Mouse (Mus musculus): Measurements from ENCODE around the gene Tbcb. TPM values are rescaled to one million over a fixed set of nuclear protein-coding genes. Genes with fewer than 3 reads are reported as not detected.
"Not testable (repeated sequence)": the region's sequence is repeated elsewhere in the genome, so short reads cannot be mapped to it uniquely, and the experiment has no call there.

Tbcb gene
- total RNA-seq (2014; fragmentation: Nextera tagmentation), result 86.4 and 117 TPM in 2 replicates
- 26.2 and 49.4 TPM in 2 replicates for total RNA-seq (2017)

DNA sequence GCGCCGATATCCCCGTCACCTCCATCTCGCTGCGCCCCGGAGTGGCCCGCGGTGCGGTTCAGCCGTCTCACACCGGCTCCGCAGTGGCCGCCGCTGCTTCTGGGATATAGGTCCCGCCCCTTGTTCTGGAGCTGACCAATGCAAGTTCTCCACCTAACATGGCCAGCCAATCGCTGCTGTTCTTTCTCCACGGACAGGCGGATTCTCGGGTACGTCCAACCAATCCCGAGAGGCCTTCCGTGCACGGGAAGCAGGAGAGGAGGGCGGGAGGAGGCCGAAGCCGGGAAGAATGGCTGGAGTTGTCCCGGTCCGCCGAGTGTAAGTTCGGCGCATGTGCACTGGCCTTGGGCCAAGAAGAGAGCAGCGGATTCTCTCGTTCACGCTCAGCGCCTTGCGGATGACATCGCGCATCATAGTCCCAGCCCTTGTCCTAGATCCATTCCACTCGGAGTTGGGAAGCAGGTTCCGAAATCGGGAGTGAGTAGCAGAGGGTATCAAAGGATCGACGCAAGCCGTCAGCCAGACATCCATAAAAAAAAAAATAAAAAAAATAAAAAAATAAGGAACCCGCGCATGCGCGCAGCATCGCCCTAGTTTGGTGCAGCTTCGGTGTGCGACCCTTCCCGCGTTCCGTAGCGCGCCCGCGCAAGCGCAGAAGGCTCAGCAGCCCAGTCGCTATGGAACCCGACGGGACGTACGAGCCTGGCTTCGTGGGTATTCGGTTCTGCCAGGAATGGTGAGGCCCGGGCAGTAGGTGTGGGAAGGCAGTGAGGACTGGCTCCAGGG lies at the start of gene Tbcb, which contains the start of gene Polr2i:
Gene Tbcb (minus strand): TSS at position 604 of the 786 bp plus-strand sequence.
Gene Polr2i (plus strand): TSS at position 280 of the 786 bp plus-strand sequence.
- ATAC-seq (replicated peaks; ENCODE audit: low FRiP score, low TSS enrichment, poor library complexity, severe bottlenecking), result peak; percentile 95

GRCm38 (mm10) chr7:30281522-30281921 lies 49.5 kb upstream of the Tbcb start:
- ATAC-seq (replicated peaks; ENCODE audit: low FRiP score, low TSS enrichment, poor library complexity, severe bottlenecking), result no peak

DNA sequence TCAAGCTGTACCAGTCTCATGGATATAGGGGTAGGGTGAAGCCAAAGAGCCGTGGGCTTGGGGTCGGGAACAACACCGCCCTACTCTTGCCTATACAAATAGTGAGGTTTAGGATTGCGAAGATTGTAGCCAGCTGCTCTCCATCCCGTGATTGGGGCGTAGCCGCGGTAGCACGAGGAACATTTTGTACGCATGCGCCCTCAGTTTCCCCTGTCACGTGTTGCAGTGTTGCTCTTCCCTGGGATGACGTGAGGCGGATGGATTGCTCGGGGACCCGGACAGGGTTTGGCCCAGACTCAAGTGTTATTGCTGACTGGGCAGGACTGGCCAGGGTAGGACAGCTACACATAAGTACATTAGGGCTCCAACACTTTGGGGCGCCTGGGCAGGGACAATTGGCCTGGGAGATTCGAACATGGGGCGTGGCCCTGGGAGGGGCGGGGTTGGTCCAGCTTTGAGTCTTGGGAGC lies 48.6 kb upstream of the Tbcb start:
- peak; percentile 53 for ATAC-seq (replicated peaks; ENCODE audit: low FRiP score, low TSS enrichment, poor library complexity, severe bottlenecking)

GRCm38 (mm10) chr7:30279951-30280669 lies 48.0 kb upstream of the Tbcb start, which contains the start of the genes Thap8 and Wdr62:
Gene Thap8 (plus strand): TSS chr7:30280094.
Gene Wdr62 (minus strand): TSS chr7:30280419.
- peak; percentile 93 for ATAC-seq (replicated peaks; ENCODE audit: low FRiP score, low TSS enrichment, poor library complexity, severe bottlenecking)

- ATAC-seq (replicated peaks; ENCODE audit: low FRiP score, low TSS enrichment, poor library complexity, severe bottlenecking), result peak; percentile 56
These were observed 47.5 kb upstream of the Tbcb start for GRCm38 (mm10) chr7:30279536-30279935.

- no peak for ATAC-seq (replicated peaks; ENCODE audit: low FRiP score, low TSS enrichment, poor library complexity, severe bottlenecking)
These were observed 46.8 kb upstream of the Tbcb start for GRCm38 (mm10) chr7:30278911-30279310.

DNA sequence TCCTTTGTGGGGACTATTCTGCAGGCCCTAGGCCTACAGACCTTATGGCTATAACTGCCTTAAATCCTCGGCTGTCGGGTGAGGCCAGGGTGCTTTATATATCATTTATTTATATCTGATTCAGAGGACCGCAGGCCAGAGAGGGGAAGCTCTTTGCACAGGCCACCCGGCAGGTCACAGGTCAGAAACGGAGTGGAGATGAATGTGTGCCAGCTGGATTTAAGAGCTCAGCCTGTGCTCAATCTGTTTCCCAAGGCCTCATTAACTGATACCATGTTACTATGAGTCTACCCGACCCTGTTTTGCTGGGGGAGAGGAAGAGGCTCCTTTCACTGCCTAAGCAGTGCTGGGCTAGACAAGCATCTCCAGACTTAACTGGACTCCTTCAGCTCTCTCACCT lies 42.3 kb upstream of the Tbcb start:
- ATAC-seq (replicated peaks; ENCODE audit: low FRiP score, low TSS enrichment, poor library complexity, severe bottlenecking), result no peak

DNA sequence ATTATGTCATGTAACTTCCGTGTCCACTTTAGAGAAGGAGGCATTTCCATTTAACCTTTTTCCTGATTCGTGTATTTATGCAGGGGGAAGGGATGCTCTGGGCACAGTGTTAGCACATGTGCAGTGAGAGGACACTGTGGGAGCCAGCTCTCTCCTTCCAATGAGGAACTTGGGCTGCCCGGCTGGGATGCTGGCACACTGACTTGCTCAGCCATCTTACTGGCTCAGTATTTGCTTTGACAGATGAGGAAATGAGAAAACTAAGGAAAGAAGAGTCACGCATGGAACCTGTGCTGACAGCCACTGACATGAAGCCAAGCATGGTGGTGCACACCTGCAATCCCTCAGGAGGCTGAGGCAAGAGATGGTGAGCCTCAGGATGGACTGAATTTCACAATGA lies 37.6 kb upstream of the Tbcb start:
- ATAC-seq (replicated peaks; ENCODE audit: low FRiP score, low TSS enrichment, poor library complexity, severe bottlenecking), result no peak

GRCm38 (mm10) chr7:30266780-30267179 lies 34.7 kb upstream of the Tbcb start:
- no peak for ATAC-seq (replicated peaks; ENCODE audit: low FRiP score, low TSS enrichment, poor library complexity, severe bottlenecking)

DNA sequence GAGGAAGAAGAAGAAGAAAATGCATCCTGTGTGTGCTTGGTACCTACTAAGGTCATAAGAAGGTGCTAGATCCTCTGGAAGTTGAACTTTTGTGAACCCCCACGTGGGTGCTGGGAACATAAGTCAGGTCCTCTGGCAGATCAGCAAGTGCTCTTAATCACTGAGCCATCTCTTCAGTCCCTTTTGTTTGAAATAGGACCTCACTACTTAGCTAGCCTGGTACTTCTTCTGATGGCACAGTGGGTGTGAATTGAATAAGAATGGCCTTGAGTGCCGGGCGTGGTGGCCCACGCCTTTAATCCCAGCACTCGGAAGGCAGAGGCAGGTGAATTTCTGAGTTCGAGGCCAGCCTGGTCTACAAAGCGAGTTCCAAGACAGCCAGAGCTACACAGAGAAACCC lies 33.9 kb upstream of the Tbcb start:
- no peak for ATAC-seq (replicated peaks; ENCODE audit: low FRiP score, low TSS enrichment, poor library complexity, severe bottlenecking)

GRCm38 (mm10) chr7:30265531-30265930 lies 33.5 kb upstream of the Tbcb start:
- no peak for ATAC-seq (replicated peaks; ENCODE audit: low FRiP score, low TSS enrichment, poor library complexity, severe bottlenecking)

- ATAC-seq (replicated peaks; ENCODE audit: low FRiP score, low TSS enrichment, poor library complexity, severe bottlenecking), result no peak
These were observed 33.0 kb upstream of the Tbcb start for GRCm38 (mm10) chr7:30265041-30265440.

DNA sequence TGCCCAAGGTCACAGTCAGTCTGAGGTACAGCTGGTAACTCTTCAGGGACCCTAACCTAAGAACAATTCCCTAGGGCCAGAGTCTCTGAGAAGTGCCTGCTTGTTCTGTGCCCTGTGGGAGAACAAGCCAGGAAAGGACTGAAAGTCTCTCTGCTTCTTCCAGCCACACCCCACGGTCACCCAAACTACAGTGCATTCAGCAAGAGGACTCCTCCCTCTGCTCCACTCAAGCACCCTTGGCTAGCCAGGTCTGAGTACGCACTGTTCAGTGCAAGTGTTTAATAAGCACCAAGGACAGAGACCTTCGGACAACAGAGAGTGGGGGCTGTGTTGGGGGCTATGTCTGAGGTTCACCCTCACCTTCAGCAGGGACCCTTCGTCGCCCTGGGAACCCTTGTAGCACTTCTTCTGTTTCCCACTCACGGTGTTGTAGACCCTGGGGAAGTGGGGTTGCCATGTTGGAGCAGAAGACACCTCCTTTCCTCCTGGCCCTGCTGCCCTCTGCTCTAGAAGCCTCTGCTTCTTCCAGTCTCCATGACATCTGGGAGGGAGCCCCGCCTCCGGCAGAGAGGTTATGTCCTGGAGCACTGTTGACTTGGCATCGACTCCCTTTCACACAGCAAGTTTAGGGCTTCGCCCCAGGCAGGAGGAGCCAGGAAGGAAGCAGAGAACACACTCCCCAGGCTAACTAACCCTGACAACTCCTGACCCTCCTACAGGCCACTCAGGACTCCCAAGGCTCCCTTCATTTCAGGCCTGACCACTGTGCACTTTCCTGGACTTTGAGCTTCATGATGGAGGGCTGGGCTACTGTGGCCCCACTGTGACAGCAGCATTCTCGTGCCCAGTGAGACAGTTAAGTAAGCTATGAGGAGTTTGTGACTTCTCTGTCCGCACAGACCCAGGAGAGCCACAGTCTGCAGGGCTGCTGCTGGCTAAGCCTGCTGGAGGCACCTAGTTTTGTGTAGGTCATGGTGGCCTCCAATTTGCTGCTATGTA lies 20.2 kb upstream of the Tbcb start:
- ATAC-seq (replicated peaks; ENCODE audit: low FRiP score, low TSS enrichment, poor library complexity, severe bottlenecking), result no peak

GRCm38 (mm10) chr7:30237374-30237773 lies 5.3 kb upstream of the Tbcb start:
- not testable (repeated sequence) for ATAC-seq (replicated peaks; ENCODE audit: low FRiP score, low TSS enrichment, poor library complexity, severe bottlenecking)

- ATAC-seq (replicated peaks; ENCODE audit: low FRiP score, low TSS enrichment, poor library complexity, severe bottlenecking), result no peak
These were observed 3.6 kb upstream of the Tbcb start, which contains the start of gene Ovol3 for GRCm38 (mm10) chr7:30235625-30236024. Gene Ovol3 (minus strand): TSS chr7:30235725.

GRCm38 (mm10) chr7:30235091-30235490 lies 3.0 kb upstream of the Tbcb start:
- no peak for ATAC-seq (replicated peaks; ENCODE audit: low FRiP score, low TSS enrichment, poor library complexity, severe bottlenecking)

- ATAC-seq (replicated peaks; ENCODE audit: low FRiP score, low TSS enrichment, poor library complexity, severe bottlenecking), result no peak
These were observed 2.3 kb upstream of the Tbcb start for GRCm38 (mm10) chr7:30234276-30234858.

GRCm38 (mm10) chr7:30233387-30233786 lies 1.3 kb upstream of the Tbcb start:
- no peak for ATAC-seq (replicated peaks; ENCODE audit: low FRiP score, low TSS enrichment, poor library complexity, severe bottlenecking)

- peak; percentile 39 for ATAC-seq (replicated peaks; ENCODE audit: low FRiP score, low TSS enrichment, poor library complexity, severe bottlenecking)
These were observed 618 bp upstream of the Tbcb start for GRCm38 (mm10) chr7:30232631-30233148.

All from megakaryocyte-erythroid progenitor cell, adult 5-6 weeks (primary cell).